Mouse (Mus musculus) retina, postnatal 1 day (tissue): Measurements from ENCODE around the gene Plekha6.

Source experiments
- DNase-seq: peaks from one replicate; pipeline ENCODE4 v3.0.0-alpha.2; 2012

The Plekha6 gene

DNA sequence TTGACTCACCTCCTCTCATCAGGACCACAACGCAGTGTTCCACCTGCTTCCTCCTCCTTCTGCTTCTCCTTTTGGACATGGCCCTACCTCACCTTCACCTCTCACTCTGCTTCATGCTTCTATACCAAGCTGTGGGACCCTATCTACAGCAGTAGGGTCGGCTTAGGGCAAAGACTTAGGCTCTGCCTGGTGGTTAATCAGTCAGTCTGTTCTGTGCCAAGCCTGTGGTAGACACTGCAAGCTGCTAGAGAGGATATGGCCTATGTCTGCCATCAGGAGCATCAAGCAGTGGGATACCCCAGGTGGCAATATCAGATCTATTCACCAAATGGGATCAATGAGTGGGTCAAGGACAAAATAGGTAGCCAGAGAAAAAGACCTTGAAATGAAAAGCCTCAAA, 116.5 kb downstream of the Plekha6 start:
- DNase-seq, result no peak

DNA sequence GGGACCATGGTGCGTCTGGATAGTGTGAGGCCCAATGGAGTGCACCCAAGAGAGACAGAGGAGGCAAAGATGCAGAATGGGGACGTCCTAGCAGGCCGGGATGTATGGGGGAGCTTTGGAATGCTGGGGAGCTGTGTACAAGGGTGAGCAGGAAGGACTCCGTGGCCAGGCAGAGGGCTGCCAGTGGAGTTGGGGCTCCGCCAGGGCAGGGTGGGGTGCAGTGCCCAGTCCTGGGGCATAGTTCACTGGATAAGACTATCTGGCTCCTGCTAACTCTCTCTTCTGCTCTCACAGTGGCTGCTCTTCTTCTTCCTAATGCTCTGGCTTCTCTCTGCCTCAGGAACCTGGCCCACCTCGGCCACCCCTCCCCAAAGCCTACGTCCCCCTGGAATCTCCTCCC, 121.9 kb downstream of the Plekha6 start:
- no peak for DNase-seq

DNA sequence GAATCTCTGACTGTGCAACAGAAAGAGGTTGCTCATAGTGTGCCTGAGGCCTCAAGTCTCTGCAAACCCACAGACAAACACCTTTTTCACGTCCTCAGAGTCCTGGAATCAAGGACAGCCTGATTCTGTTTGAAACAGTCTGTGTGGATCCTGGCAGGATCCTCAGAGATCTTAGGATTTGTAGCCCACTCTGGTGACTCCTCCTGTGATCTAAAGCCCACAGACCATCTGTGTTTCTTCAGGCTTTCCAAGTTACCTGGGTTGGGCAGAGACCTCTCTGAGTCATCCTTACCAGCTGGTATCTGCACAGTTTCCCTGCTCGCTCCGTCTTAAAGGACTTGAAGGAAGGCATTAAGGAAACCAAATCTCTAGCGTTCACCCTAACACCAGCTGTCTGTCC, 123.0 kb downstream of the Plekha6 start:
- no peak for DNase-seq

DNA sequence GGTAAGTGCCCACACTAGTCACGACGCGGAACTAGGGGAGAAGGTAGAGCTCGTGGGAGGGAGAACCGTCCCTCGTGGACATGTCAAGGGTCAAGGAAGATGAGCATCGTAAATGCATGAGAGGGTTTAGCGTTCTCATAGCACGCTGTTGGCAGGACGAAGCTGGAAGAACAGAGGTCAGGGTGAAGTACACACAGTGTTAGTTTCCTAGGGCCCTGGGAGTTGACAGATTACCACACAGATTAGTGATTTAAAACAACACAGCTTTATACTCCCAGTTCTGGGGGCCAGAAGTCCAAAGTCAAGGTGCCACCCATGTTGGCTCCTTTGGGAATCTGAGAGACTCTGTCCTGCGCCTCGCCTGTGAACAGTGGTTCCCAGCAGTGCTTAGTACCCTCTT, 123.9 kb downstream of the Plekha6 start:
- DNase-seq, result no peak

DNA sequence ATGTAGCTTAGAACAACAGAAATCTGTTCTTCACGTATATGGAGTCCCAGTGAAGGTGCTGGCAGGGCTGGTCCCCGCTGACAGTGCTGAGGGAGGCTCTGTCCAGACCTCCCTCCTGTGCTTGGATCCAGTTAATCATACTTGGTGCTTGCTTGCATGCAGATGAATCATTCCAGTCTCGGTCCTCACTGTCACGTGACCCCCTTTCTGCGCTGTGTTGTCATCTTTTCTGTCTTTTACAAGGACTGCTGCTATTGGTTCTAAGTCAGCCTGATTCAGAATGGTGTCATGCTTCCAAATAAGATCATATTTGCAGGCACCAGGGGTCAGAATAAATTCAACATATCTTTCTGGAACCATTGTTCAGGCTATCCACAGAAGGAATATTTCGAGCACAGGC, 127.9 kb downstream of the Plekha6 start:
- DNase-seq, result no peak

DNA sequence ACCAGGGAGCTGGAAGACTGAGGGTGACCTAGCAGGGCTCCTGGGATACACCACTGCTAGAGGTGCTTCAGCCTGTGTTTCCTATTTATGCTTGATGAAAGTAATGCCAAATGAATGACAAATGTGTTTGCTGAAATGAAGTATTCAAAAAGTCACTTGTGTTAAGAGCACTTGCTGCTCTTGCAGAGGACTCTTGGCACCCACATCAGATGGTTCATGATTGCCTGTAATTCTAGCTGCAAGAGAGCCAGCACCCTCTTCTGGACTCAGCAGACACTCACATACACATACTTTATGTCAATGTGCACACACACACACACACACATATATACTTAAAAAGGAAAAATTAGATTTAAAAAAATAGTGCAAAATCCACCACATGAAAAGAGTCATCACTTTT, 128.6 kb downstream of the Plekha6 start:
- DNase-seq, result no peak

DNA sequence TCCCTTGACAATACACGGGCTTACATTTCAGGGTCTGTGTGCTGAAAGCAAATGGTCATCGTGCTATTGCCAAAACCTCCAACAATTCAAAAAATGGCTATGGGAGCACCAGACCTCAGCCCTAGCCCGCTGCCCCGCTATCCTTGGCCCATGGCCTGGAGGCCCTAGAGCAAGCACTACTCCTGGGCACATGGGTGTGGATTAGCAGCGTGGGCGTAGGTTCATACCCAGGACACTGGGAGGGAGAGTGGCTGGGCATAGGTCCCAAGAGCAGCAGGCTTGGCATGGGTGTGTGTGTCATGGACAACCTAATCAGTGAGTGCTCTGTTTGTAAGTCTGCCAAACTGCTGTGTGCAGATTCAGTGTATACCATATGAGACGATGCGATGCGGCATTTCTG, 132.4 kb downstream of the Plekha6 start:
- DNase-seq, result no peak

DNA sequence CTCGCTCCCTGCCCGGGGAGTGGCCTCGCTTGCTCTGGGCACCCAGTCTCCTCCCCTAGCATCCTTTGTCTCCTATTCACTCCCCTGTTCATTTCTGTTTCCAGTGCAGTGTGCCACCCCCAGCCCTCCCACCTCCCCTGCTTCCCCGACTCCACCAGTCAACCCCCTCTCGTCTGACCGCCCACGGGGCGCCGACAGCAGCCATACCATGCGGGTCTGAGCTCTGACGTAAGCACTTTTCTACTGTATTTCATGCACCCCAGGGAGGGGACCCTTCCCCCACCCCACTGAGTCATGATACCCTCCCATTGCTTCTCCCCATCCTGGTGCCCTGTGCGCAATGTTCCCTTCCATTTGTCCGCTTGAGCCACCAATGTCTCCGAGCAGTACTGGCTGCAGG, 134.8 kb downstream of the Plekha6 start:
- no peak for DNase-seq

DNA sequence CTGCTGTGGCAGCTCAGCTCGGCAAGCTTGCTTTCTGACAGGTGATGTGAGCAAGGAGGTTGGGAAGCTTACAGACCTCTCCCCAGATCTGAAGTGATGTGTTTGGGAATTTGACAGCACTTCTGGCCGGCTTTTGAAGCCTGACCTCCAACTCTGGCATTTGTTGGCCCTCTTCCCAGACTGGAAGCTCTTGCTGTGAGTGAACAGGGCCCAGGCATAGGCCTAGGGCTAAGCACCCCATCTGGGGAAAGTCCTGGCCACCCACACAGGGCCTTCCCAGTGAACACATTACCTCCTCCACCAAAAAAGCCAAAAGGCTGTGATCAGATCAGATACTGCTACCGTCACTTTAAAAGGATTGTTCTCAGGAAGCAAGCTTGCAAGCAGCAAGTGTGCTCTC, 138.5 kb downstream of the Plekha6 start:
- peak; percentile 49 for DNase-seq

DNA sequence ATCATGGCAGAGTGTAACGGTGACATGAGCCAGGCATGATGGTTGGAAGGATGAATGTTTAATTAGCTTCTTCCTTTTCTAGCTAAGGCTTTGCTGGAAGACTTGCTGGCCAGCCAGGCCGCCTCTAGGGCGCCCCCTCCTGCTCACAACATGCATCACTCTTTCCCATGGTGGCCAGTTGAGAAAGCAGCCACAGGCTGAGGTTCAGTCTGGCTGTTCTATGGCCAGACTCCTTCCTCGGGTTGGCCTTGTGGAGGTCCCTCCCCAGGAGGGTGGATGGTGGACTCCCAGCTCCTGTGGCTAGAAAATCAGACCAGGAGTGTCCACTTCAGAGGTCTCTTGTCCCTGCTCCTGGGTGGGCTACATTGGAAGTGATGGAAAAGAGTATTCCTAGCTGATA, 142.8 kb downstream of the Plekha6 start:
- peak; percentile 80 for DNase-seq

DNA sequence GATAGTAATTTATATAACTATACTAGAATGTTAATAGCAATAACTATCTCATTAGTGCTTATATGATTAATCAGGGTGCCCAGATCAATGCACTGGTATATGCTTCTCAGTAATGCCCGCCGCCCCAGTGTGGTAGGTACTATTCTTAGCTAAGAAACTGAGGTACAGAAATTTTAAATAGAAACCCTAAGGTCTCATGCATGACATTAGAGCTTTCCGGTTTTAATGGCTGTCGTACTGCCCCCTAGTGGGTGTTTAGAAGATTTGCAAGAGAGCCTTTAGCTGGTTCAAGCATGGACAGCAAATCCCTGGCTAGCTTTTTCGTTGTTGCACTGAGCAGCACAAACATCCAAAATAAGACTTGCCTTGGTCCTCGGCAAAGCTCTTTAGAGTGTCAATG, 143.3 kb downstream of the Plekha6 start:
- DNase-seq, result peak; percentile 83

DNA sequence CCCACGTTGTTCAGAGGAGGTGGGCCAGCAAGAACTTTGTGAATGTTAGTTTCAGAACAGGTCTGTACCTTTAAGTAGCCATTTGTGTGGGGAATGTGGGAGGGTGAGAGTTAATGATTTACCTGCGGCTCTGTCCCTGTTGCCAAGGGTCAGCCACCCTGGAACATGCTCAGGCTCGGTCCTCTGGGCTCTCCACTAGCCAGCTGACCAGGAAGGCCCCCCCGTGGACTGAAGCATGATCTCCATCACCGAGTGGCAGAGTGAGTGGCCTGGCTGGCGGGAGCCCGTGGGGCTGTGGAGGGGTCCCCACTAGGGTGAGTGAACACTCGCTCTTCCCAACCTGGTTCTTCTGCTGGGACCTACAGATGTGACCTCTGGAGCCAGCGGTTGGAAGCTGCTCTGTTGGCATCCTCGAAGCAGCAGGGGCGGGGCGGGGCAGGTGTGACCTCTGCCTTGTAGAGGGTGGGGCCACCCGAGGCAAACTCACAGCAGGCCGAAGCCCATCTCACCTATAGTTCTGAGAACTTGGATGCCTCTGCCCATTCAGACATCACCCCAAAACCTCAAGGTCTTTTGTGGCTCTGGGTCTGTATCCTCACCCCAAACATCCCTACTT, 145.8 kb downstream of the Plekha6 start, which contains the start of gene Golt1a:
Gene Golt1a, plus strand, starts transcription at position 149 of the 616 bp plus-strand sequence.
- DNase-seq, result no peak

DNA sequence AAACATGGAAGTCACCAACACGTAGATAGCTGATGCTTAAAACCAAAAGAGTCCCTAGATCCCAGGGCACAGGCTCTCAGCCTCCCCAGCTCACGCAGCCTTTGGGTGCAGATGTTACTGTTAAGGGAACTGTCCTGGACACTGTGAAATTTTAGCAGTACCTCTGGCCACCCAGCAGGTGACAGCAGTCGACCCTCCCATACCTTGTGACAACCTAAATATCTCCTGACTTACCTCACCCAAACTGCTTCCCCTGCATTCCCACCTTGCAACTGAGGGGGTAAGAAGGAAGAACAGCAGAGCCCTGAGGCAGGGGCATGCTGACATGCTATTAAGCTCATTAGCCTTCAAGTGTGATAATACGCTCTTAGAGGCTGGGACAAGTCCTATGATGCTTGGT, 147.2 kb downstream of the Plekha6 start:
- no peak for DNase-seq

DNA sequence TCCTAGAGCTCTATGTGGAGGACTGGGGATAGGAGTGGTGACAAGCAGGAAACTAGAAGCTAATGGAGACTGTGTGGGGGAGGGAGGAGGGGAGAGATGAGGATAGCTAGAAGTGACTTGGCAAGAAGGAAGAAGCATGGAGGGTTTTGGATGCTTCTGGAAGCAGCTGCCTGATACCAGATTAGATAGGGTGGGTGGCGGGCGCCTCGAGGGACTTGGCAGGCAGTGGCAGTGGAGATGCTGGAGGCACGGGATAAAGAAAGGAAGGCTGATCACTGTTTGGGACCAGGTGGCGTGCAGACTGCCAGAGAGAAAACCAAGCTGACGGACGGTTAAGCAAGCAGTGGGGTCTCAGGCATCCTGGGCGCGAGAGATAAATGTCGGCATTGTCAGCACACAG, 147.9 kb downstream of the Plekha6 start:
- peak; percentile 43 for DNase-seq

DNA sequence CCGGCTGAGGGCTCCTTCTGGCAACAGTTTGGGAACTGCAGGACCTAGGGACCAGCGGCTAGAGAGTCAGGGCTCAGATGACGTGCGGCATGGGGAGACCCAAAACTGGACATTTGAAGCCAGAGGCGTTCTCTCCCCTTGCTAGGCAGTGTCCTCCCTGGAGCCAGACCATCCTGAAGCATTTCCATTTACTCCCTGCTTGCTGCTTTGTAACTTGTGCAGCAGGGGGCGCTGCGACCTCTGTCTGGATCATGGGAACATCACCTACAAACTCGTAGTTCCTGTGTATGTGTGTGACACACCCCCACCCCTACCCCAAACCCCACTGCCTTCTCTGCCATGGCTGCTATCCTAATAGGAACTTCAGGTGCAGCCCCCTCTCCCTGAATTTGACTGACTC, 150.4 kb downstream of the Plekha6 start:
- DNase-seq, result peak; percentile 74

DNA sequence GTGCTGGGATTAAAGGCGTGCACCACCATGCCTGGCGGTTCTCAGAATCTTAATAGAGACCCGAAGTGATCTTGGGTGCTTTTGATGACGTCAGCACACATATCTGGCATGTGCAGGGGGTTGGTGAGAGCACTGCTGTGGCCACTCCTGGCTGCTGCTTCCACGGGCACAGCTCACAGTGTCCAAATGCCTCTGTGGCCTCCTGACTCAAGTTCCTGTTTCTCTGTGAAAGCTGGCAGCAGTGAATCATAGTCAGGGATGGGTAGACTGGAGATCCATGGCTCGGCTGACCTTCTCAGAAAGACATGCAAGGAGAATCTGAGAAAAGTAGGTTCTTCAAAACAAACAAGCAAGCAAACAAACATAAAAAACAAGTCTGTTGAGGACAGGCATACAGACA, 151.8 kb downstream of the Plekha6 start:
- no peak for DNase-seq

DNA sequence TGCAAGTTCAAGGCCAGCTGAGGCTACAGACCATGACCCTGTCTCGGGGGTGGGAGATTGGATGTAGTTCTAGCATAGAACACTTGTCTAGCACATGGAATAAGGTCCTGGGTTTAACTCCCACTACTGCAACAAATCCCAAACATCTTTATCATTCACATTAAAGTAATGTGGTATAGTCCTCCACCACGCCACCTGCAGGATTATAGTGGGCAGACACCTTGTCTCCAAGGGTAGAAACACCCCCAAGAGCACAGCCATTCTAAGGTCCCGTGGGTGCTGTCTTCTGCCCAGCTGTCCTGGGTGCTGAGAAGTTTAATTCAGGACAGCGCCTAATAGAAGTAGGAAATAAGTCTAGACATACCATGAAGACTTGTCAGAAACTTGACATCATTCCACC, 152.6 kb downstream of the Plekha6 start:
- DNase-seq, result no peak

DNA sequence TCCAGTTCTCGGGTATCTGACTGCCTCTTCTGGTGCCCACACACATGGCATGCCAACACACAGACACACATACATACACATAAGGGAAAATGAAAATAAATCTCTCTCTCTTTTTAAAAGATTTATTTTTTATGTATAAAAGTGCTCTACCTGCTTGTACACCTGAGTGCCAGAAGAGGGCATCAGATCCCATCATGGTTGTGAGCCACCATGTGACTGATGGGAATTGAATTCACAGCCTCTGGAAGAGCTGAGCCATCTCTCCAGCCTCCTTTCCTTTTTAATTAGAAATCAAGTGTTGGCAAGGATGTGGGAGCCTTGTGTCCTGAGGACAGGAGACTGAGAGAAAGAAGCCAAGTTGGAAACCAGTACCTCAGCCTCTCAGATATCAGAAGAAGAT, 153.1 kb downstream of the Plekha6 start:
- DNase-seq, result no peak

DNA sequence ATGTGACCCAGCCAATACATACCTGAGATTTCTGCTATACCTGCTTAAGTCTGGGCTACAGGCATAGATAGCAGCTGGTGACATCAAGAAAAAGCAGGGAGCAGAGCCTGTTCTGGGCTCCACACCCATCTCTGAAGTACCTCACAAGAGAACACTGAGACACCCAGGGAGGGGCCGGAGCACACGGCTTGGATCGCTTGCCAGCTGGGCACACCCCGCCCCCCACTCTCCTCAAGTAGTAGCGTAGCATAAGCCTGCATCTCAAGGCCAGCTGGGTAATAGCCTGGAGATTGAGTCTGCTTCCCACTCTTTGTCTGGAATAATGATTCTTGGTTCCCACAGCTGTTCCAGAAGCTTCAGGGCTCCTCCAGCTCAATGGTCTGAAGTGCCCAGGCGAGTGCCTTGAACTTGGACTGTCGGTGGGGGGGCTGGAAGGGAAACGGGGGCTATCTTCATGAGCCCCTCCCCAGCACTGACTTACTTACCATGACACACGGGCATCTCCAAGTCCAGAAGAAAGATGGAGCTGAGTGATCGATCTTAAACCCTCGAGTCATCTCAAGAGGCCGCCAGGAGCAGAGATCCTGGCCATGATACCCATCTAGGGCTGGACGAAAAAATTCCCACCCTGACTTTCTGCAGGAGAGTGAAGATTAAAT, 157.4 kb downstream of the Plekha6 start, which contains the start of gene Kiss1:
Gene Kiss1, plus strand, starts transcription at position 609 of the 659 bp plus-strand sequence.
- no peak for DNase-seq

DNA sequence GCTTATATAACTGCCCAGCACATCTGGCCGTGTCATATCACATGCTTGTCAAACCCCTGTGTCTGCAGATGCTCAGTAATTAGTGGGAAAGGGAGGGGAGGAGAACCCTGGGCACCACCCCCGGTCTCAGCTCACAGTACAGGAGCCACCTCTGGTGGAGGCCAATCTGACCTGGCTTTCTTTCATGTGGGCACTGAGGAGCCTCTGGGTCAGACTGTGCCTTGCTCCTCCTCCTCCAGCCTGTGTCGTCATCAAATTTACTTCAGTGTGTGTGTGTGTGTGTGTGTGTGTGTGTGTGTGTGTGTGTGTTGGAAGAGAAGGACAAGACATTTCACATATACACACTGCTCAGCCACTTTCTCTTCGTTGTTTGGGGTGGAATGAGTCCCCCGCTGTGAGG, 159.3 kb downstream of the Plekha6 start:
- DNase-seq, result no peak

DNA sequence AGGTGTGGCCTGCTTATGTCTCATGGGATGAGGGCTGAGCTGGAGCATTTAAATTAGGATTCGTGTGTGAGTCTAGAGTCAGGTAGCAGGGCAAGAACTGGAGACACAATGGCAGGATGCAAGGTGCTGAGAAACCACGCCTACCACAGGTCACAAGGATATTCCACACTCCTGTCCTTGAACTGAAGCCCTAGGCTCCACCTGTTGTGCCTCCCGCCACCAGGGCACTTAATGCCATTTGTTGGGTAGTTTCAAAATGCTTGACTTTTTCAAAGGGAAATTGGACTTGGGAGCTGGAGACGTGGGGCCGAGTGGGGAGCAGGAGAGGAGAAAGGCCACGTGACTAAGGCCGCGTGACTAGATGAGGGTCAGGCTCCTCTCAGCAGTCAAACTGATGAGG, 161.9 kb downstream of the Plekha6 start:
- no peak for DNase-seq

DNA sequence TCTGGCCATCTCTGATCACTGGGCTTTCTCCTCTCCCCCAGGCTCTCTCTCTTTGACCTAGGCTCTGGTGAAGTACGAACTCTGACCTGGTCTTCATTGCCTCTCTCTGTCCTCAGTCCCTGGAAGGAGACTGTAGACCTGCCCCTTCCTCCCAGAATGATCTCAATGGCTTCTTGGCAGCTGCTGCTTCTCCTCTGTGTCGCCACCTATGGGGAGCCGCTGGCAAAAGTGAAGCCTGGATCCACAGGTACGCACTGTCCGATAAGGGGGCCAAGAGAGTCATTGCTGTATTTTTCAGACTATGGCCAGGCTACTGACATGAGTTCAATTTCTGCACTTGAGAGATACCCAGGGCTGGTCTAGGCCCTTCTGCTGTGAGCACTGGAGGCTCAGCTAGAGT, 163.1 kb downstream of the Plekha6 start:
- no peak for DNase-seq

DNA sequence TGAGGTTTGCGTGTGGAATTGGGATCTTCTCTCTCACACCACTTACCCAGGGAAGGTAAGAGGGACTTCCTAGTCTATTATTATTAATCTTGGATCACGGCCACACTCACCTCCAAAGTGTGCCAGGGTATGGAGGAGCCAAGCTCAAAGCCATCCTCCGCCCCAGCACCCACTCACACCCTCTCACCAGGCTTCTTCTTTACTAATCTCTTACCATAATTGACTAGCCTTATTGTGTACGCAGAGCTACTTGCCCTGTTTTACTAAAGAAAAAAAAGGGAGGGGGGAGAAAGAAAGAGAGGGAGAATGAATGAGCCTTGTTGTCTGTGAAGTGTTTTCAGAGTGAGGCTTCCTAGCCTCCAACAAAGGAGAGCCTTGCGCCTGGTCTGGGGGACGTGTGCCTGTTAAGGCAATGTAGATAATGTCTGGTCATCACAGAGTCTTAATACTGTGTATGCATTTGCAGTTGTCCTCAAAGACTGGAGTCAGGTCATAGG, 164.3 kb downstream of the Plekha6 start:
- peak; percentile 27 for DNase-seq

DNA sequence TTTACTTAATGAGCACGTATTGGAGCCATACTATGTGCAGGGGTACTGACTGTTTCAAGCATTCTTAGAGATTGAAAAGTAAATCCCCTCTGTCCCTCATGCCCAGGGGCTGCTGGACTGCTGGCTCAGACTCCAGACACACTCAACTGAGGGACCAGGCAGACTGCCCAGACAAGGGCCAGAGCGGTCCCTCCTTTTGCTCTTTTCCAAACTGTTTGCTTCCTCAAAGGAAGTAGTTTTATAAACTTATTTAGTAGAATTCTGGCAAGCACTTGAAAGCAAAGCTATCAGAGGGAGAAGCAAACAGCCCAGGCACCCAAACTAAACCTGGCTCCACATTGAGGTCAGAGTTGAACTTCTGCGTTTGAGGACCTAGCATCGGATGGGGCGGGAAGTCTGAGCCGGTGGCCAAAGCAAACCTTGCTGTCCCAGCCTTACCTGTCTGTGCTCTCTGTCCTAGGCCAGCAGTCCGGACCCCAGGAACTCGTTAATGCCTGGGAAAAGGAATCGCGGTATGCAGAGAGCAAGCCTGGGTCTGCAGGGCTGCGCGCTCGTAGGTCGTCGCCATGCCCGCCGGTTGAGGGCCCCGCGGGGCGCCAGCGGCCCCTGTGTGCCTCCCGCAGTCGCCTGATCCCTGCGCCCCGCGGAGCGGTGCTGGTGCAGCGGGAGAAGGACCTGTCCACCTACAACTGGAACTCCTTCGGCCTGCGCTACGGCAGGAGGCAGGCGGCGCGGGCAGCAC, 165.1 kb downstream of the Plekha6 start:
- peak; percentile 45 for DNase-seq
